Mouse (Mus musculus): ENCODE results near the gene Dclk2. TPM values are rescaled to one million over a fixed set of nuclear protein-coding genes. Genes with fewer than 3 reads are reported as not detected.

Dclk2 gene
- polyA plus RNA-seq, 1 experiment, result 0.80 TPM

DNA sequence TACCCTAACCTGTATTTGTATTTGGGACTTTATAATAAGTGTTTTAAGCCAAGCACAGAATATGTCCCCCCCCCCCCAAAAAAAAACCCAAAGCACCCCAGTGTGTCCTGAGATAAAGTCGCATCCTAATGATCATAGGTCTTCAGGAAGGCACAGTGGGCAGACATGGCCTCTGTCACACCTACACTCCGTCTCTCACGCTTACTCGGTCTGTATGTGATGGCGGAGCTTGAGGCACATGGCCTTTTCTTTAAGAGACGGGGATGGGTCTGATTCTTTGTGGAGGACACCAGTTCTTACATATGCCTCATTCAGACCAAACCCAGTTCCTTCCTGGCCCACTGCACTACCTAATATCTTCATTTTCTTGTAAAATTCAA, 158.6 kb downstream of the Dclk2 start:
- H3ac ChIP-seq (ENCODE audit: control insufficient read depth, insufficient read length, low read depth), result no peak overlapping the region
- no peaks in the 10 kb centered on the region for H3K27me3 ChIP-seq (ENCODE audit: control insufficient read depth, insufficient read depth, insufficient read length)
- H3K36me3 ChIP-seq (ENCODE audit: control insufficient read depth, insufficient read depth), result no peaks in the 10 kb centered on the region
- no peak overlapping the region for H3K4me3 ChIP-seq (ENCODE audit: insufficient read depth, poor library complexity, severe bottlenecking)
- no peaks in the 10 kb centered on the region for H3K79me2 ChIP-seq (ENCODE audit: control insufficient read depth, insufficient read depth)
- TF ChIP-seq MAX (IDR thresholded peaks at IDR 0.05) (no peak), MYOG (IDR thresholded peaks at IDR 0.05; ENCODE audit: control insufficient read depth, extremely low read depth, insufficient read length) (no peak), CEBPB (IDR thresholded peaks at IDR 0.05; ENCODE audit: low read depth) (no peak), USF1 (IDR thresholded peaks at IDR 0.05; ENCODE audit: low read depth) (no peak), FOSL1 (IDR thresholded peaks at IDR 0.05; ENCODE audit: insufficient read depth, low read length, poor library complexity, severe bottlenecking) (no peak), CTCF (IDR thresholded peaks at IDR 0.05; ENCODE audit: control insufficient read depth, insufficient read depth, insufficient read length) (no peak), MYOD1 (IDR thresholded peaks at IDR 0.05; ENCODE audit: control insufficient read depth, insufficient read length, low read depth) (no peak)
- no peaks in the 10 kb centered on the region for H3K79me3 ChIP-seq (ENCODE audit: low read depth)

GRCm38 (mm10) chr3:86761095-86762035, 159.3 kb downstream of the Dclk2 start:
- TF ChIP-seq CTCF (IDR thresholded peaks at IDR 0.05; ENCODE audit: control insufficient read depth, insufficient read depth, insufficient read length) (peak; percentile 38), FOSL1 (IDR thresholded peaks at IDR 0.05; ENCODE audit: insufficient read depth, low read length, poor library complexity, severe bottlenecking) (no peak)
- no peak overlapping the region for H3K4me3 ChIP-seq (ENCODE audit: insufficient read depth, poor library complexity, severe bottlenecking)
- no peaks in the 10 kb centered on the region for H3K79me2 ChIP-seq (ENCODE audit: control insufficient read depth, insufficient read depth)
- no peaks in the 10 kb centered on the region for H3K36me3 ChIP-seq (ENCODE audit: control insufficient read depth, insufficient read depth)
- H3ac ChIP-seq (ENCODE audit: control insufficient read depth, insufficient read length, low read depth), result no peak overlapping the region
- H3K79me3 ChIP-seq (ENCODE audit: low read depth), result no peaks in the 10 kb centered on the region
- H3K27me3 ChIP-seq (ENCODE audit: control insufficient read depth, insufficient read depth, insufficient read length), result no peaks in the 10 kb centered on the region

DNA sequence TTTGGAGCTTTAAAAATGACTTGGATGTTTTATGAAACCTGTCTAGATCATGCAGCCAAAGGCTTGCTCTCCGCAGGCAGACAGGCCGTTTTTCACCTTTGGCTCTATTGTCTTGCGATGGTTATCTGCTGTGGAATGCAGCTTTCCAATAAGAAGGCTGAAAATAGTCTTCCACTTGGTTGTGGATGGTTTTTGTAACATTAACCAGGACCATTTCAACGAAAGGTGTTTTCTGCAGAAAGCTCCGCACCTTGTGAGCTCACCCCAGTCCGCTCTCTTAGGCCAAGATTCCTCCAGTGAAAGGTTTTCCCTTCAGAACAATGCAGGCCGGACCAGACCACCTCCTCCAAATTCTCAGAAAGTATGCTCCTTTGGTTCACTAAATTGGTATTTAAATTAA, 160.2 kb downstream of the Dclk2 start:
- Histone ChIP-seq H3K36me3 (ENCODE audit: control insufficient read depth, insufficient read depth) (no peaks in the 10 kb centered on the region), H3K4me3 (ENCODE audit: insufficient read depth, poor library complexity, severe bottlenecking) (no peak overlapping the region)
- TF ChIP-seq FOSL1 (IDR thresholded peaks at IDR 0.05; ENCODE audit: insufficient read depth, low read length, poor library complexity, severe bottlenecking), result no peak
- TF ChIP-seq USF1 (IDR thresholded peaks at IDR 0.05; ENCODE audit: low read depth), result no peak
- no peak for TF ChIP-seq CEBPB (IDR thresholded peaks at IDR 0.05; ENCODE audit: low read depth)
- TF ChIP-seq CTCF (IDR thresholded peaks at IDR 0.05; ENCODE audit: control insufficient read depth, insufficient read depth, insufficient read length), result no peak
- no peak for TF ChIP-seq MAX (IDR thresholded peaks at IDR 0.05)
- no peak for TF ChIP-seq MYOD1 (IDR thresholded peaks at IDR 0.05; ENCODE audit: control insufficient read depth, insufficient read length, low read depth)
- no peak for TF ChIP-seq MYOG (IDR thresholded peaks at IDR 0.05; ENCODE audit: control insufficient read depth, extremely low read depth, insufficient read length)

GRCm38 (mm10) chr3:86759834-86760233, 160.8 kb downstream of the Dclk2 start:
- H3K36me3 ChIP-seq (ENCODE audit: control insufficient read depth, insufficient read depth), result no peaks in the 10 kb centered on the region
- H3K79me2 ChIP-seq (ENCODE audit: control insufficient read depth, insufficient read depth), result no peaks in the 10 kb centered on the region
- no peak overlapping the region for H3ac ChIP-seq (ENCODE audit: control insufficient read depth, insufficient read length, low read depth)
- TF ChIP-seq CTCF (IDR thresholded peaks at IDR 0.05; ENCODE audit: control insufficient read depth, insufficient read depth, insufficient read length), result no peak
- no peak overlapping the region for H3K4me3 ChIP-seq (ENCODE audit: insufficient read depth, poor library complexity, severe bottlenecking)
- no peaks in the 10 kb centered on the region for H3K79me3 ChIP-seq (ENCODE audit: low read depth)
- H3K27me3 ChIP-seq (ENCODE audit: control insufficient read depth, insufficient read depth, insufficient read length), result no peaks in the 10 kb centered on the region

More for the DNA sequence above, 160.2 kb downstream of the Dclk2 start:
- Histone ChIP-seq H3K79me2 (ENCODE audit: control insufficient read depth, insufficient read depth) (no peaks in the 10 kb centered on the region), H3K79me3 (ENCODE audit: low read depth) (no peaks in the 10 kb centered on the region), H3K27me3 (ENCODE audit: control insufficient read depth, insufficient read depth, insufficient read length) (no peaks in the 10 kb centered on the region), H3ac (ENCODE audit: control insufficient read depth, insufficient read length, low read depth) (no peak overlapping the region)

- H3K79me3 ChIP-seq (ENCODE audit: low read depth), result no peaks in the 10 kb centered on the region
- H3K36me3 ChIP-seq (ENCODE audit: control insufficient read depth, insufficient read depth), result no peaks in the 10 kb centered on the region
- TF ChIP-seq CEBPB (IDR thresholded peaks at IDR 0.05; ENCODE audit: low read depth) (no peak), MAX (IDR thresholded peaks at IDR 0.05) (no peak), MYOD1 (IDR thresholded peaks at IDR 0.05; ENCODE audit: control insufficient read depth, insufficient read length, low read depth) (no peak), CTCF (IDR thresholded peaks at IDR 0.05; ENCODE audit: control insufficient read depth, insufficient read depth, insufficient read length) (no peak), MYOG (IDR thresholded peaks at IDR 0.05; ENCODE audit: control insufficient read depth, extremely low read depth, insufficient read length) (no peak)
- H3ac ChIP-seq (ENCODE audit: control insufficient read depth, insufficient read length, low read depth), result no peak overlapping the region
- no peaks in the 10 kb centered on the region for H3K27me3 ChIP-seq (ENCODE audit: control insufficient read depth, insufficient read depth, insufficient read length)
- no peak overlapping the region for H3K4me3 ChIP-seq (ENCODE audit: insufficient read depth, poor library complexity, severe bottlenecking)
- H3K79me2 ChIP-seq (ENCODE audit: control insufficient read depth, insufficient read depth), result no peaks in the 10 kb centered on the region
Measured at GRCm38 (mm10) chr3:86759383-86759782, 161.3 kb downstream of the Dclk2 start.

DNA sequence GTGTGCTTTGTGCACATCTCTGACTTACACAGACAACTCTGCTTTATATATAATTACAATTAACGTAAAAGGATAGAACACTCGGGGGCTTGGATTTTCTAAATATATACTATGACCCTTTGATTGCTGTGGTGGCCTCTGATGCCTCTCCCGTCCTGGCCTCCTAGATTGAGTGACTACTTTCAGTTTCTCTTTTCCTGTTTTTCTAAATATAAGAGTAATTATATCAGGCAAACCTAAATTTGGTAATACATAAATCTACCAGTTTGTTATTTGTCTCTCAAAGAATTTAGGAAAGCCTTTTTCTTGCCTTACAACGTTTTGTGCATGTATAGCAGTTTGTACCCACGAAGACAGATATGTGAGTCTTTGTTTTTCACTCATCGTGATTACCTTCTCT, 161.9 kb downstream of the Dclk2 start:
- no peaks in the 10 kb centered on the region for H3K27me3 ChIP-seq (ENCODE audit: control insufficient read depth, insufficient read depth, insufficient read length)
- no peaks in the 10 kb centered on the region for H3K36me3 ChIP-seq (ENCODE audit: control insufficient read depth, insufficient read depth)
- TF ChIP-seq MAX (IDR thresholded peaks at IDR 0.05) (no peak), USF1 (IDR thresholded peaks at IDR 0.05; ENCODE audit: low read depth) (no peak), CTCF (IDR thresholded peaks at IDR 0.05; ENCODE audit: control insufficient read depth, insufficient read depth, insufficient read length) (no peak), FOSL1 (IDR thresholded peaks at IDR 0.05; ENCODE audit: insufficient read depth, low read length, poor library complexity, severe bottlenecking) (no peak), MYOG (IDR thresholded peaks at IDR 0.05; ENCODE audit: control insufficient read depth, extremely low read depth, insufficient read length) (no peak)
- no peak overlapping the region for H3ac ChIP-seq (ENCODE audit: control insufficient read depth, insufficient read length, low read depth)
- no peak overlapping the region for H3K4me3 ChIP-seq (ENCODE audit: insufficient read depth, poor library complexity, severe bottlenecking)
- no peaks in the 10 kb centered on the region for H3K79me3 ChIP-seq (ENCODE audit: low read depth)
- H3K79me2 ChIP-seq (ENCODE audit: control insufficient read depth, insufficient read depth), result no peaks in the 10 kb centered on the region

Measured in C2C12 (cell line).